Mouse (Mus musculus): ENCODE data around the gene Lrrc4c. TPM values are rescaled to one million over a fixed set of nuclear protein-coding genes. Genes with fewer than 3 reads are reported as not detected.

The Lrrc4c gene
- total and polyA plus RNA-seq, 2 experiments from 2014 or later = 51.8 to 66.4 TPM

DNA sequence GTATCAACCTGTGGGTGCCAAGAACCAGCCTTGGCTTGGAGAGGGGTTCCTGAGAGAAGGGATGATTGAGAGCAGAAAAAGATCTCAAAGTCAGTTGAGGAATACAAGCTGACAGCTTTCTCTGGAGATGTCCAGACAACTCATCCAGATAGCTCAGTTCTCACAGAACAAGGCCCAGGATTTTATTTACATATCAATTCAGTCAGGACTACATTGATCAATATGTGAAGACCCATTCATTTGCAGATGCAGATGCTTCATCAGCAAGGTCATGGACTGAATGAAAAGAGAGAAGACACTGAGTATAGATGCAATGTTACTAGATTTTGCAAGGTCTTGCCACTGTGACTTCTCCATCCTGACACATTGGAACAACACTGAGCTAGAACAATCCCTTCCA, 457.4 kb downstream of the Lrrc4c start:
- H3K4me3 ChIP-seq (ENCODE audit: low read depth, low read length) = no peak overlapping the region
- H3K9me3 ChIP-seq (ENCODE audit: low read length) = no peaks in the 10 kb centered on the region
- no peaks in the 10 kb centered on the region for H3K4me1 ChIP-seq (ENCODE audit: insufficient read depth, low read length)
- H3K4me2 ChIP-seq (ENCODE audit: low read depth, low read length, poor library complexity, severe bottlenecking) = no peak overlapping the region
- no peak for TF ChIP-seq CTCF (IDR thresholded peaks at IDR 0.05)
- no peak overlapping the region for H3K27ac ChIP-seq (ENCODE audit: low read depth, low read length)
- no peaks in the 10 kb centered on the region for H3K36me3 ChIP-seq (ENCODE audit: insufficient read depth, low read length)
- no peak overlapping the region for H3K9ac ChIP-seq (replicated peaks; ENCODE audit: low read length, poor library complexity, severe bottlenecking)
- no peaks in the 10 kb centered on the region for H3K27me3 ChIP-seq (ENCODE audit: insufficient read depth, low read length)
- ATAC-seq (ENCODE audit: low FRiP score) (no peak), DNase-seq (ENCODE audit: low spot score) (no peak)

DNA sequence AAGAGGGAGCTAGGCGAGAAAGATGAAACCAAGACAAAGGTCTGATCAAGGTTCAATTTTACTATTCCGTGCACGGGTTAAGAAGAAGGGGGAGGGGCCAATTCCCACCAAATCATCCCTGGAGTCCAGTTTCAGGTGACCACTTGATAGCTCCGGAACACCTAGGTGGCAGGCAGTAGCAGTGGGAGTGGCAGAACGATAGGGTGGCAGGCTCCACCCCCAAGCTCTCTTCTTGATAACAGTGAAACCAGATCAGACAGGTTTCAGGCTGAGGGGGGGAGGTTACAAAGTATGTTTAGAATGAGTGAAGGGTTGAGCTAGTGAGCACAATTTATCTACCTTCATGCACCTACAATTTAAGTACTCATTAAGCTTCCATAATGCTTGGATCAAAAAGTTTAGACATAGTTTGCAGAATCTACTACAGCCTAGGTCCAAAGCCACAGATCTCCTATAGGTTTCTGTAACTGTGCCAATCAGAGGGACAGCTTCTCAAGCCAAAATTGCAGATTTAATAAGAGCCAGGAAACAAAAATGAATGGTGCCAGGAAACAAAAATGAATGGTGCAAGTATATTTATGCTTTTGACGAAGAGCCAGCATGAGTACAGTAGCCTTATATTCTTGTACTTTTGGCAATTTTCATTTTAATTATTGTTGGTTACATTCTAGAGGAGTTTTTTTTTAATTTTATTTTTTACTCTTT, 478.9 kb downstream of the Lrrc4c start:
- Histone ChIP-seq H3K27me3 (ENCODE audit: insufficient read depth, low read length) (no peaks in the 10 kb centered on the region), H3K9ac (replicated peaks; ENCODE audit: low read length, poor library complexity, severe bottlenecking) (no peak overlapping the region), H3K27ac (ENCODE audit: low read depth, low read length) (no peak overlapping the region), H3K4me2 (ENCODE audit: low read depth, low read length, poor library complexity, severe bottlenecking) (no peak overlapping the region), H3K4me1 (ENCODE audit: insufficient read depth, low read length) (no peaks in the 10 kb centered on the region), H3K36me3 (ENCODE audit: insufficient read depth, low read length) (no peaks in the 10 kb centered on the region), H3K4me3 (ENCODE audit: low read depth, low read length) (no peak overlapping the region), H3K9me3 (ENCODE audit: low read length) (no peaks in the 10 kb centered on the region)
- TF ChIP-seq CTCF (IDR thresholded peaks at IDR 0.05) = no peak
- DNase-seq (ENCODE audit: low spot score) = no peak
- no peak for ATAC-seq (ENCODE audit: low FRiP score)
- 45% methylated on average over 6 of the region's 6 CpGs for WGBS

DNA sequence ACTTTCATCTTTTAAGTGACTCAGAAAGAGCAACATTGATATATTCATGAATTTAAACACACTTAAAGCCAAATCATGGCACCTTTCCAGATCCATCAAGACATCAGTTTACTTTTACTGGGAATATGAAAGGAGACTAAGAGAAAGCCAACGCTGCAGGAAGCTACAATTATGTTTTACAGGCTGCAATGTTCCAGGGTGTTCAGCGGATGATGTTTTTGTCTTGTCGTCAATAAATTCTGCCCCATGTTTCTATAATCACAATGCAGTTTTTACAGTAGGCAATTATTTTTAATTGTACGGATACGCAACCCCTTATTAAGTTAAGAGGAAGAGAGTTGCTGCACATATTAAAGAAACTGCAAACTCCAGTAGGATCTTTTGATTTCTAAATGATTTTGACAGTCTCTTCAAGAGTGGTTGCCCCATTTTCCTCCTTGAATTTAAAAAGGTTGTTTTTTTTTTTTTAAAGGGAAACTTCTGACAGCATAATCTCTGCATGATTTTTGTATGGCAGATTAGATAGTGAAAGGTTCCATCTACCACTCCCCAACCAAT, 532.9 kb downstream of the Lrrc4c start:
- H3K9me3 ChIP-seq (ENCODE audit: low read length) = no peaks in the 10 kb centered on the region
- no peak overlapping the region for H3K27ac ChIP-seq (ENCODE audit: low read depth, low read length)
- no peak for DNase-seq (ENCODE audit: low spot score)
- WGBS = 79% methylated on average over 5 of the region's 5 CpGs
- no peak overlapping the region for H3K4me3 ChIP-seq (ENCODE audit: low read depth, low read length)
- no peaks in the 10 kb centered on the region for H3K27me3 ChIP-seq (ENCODE audit: insufficient read depth, low read length)
- no peaks in the 10 kb centered on the region for H3K4me1 ChIP-seq (ENCODE audit: insufficient read depth, low read length)
- H3K4me2 ChIP-seq (ENCODE audit: low read depth, low read length, poor library complexity, severe bottlenecking) = no peak overlapping the region
- no peak overlapping the region for H3K9ac ChIP-seq (replicated peaks; ENCODE audit: low read length, poor library complexity, severe bottlenecking)
- no peak for ATAC-seq (ENCODE audit: low FRiP score)
- no peaks in the 10 kb centered on the region for H3K36me3 ChIP-seq (ENCODE audit: insufficient read depth, low read length)
- TF ChIP-seq CTCF (IDR thresholded peaks at IDR 0.05) = no peak

DNA sequence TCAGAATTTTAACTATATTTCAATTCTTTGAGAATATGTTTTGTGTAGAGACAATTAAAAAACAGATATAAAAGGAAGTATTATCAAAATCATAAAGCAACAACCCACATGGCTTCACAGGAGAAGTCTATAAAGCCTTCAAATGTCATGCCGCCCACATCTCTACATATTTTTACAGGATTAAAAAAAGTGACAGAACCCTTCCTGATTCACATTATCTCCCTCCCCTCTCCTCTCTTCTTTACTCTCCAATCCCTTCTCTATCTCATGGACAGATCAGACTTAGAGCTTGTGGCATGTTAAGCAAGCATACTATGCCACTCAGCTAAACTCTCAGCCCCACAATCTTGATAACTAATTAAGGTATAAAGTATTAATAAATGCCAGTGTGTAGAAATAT, 535.8 kb downstream of the Lrrc4c start:
- Histone ChIP-seq H3K27me3 (ENCODE audit: insufficient read depth, low read length) (no peaks in the 10 kb centered on the region), H3K9ac (replicated peaks; ENCODE audit: low read length, poor library complexity, severe bottlenecking) (no peak overlapping the region), H3K4me3 (ENCODE audit: low read depth, low read length) (no peak overlapping the region), H3K4me2 (ENCODE audit: low read depth, low read length, poor library complexity, severe bottlenecking) (no peak overlapping the region), H3K4me1 (ENCODE audit: insufficient read depth, low read length) (no peaks in the 10 kb centered on the region), H3K27ac (ENCODE audit: low read depth, low read length) (no peak overlapping the region), H3K36me3 (ENCODE audit: insufficient read depth, low read length) (no peaks in the 10 kb centered on the region), H3K9me3 (ENCODE audit: low read length) (no peaks in the 10 kb centered on the region)
- 95% methylated on average over 1 of the region's 1 CpGs for WGBS
- TF ChIP-seq CTCF (IDR thresholded peaks at IDR 0.05) = no peak
- no peak for DNase-seq (ENCODE audit: low spot score)
- ATAC-seq (ENCODE audit: low FRiP score) = no peak

DNA sequence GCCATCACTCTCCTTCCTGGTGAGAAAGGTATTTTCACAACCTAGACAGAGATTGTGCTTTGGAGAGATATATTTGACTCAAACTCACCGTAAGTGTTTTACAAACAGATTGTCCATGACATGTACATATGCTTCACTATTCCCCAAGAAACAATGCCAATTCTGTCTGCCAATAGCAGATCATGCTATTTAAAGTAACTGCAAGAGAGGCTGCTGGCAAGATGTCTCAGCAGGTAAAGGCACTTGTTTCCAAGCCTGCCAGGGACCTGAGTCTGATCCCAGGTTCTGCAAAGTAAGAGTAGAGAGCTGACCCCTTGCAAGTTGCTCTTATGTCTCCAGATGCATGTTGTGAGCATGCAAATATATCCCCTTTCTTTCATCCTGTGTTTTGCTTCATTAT, 558.1 kb downstream of the Lrrc4c start:
- Histone ChIP-seq H3K4me2 (ENCODE audit: low read depth, low read length, poor library complexity, severe bottlenecking) (no peak overlapping the region), H3K27ac (ENCODE audit: low read depth, low read length) (no peak overlapping the region)
- peak; percentile 12 for DNase-seq (ENCODE audit: low spot score)

DNA sequence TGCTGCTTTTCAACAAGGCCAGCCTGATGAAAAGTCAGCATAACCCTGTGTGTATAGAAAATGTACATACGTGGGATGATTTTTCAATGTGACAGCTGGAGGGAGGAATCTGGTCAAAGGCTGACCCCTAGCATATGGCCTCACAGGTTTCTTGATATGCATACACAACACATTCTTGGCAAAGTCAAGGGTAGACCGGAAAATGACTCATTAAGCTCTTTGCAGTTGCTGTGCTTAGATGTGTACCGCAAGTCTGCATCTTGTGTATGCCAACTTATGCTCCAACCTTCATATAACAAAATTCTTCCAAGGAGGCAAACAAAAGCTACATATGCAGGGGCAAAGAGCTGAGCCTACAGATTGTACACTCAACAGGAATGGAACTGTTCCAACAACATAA, 631.6 kb downstream of the Lrrc4c start:
- ATAC-seq (ENCODE audit: low FRiP score) (no peak), DNase-seq (ENCODE audit: low spot score) (peak; percentile 12)
- 86% methylated on average over 3 of the region's 3 CpGs for WGBS

More for the DNA sequence above, 558.1 kb downstream of the Lrrc4c start:
- Histone ChIP-seq H3K4me1 (ENCODE audit: insufficient read depth, low read length) (no peaks in the 10 kb centered on the region), H3K9me3 (ENCODE audit: low read length) (no peaks in the 10 kb centered on the region), H3K36me3 (ENCODE audit: insufficient read depth, low read length) (no peaks in the 10 kb centered on the region), H3K9ac (replicated peaks; ENCODE audit: low read length, poor library complexity, severe bottlenecking) (no peak overlapping the region), H3K27me3 (ENCODE audit: insufficient read depth, low read length) (no peaks in the 10 kb centered on the region), H3K4me3 (ENCODE audit: low read depth, low read length) (no peak overlapping the region)
- ATAC-seq (ENCODE audit: low FRiP score) = no peak
- WGBS = 92% methylated on average over 1 of the region's 1 CpGs
- TF ChIP-seq CTCF (IDR thresholded peaks at IDR 0.05) = no peak

More for the DNA sequence above, 631.6 kb downstream of the Lrrc4c start:
- H3K4me2 ChIP-seq (ENCODE audit: low read depth, low read length, poor library complexity, severe bottlenecking) = no peak overlapping the region
- no peak overlapping the region for H3K27ac ChIP-seq (ENCODE audit: low read depth, low read length)
- H3K4me1 ChIP-seq (ENCODE audit: insufficient read depth, low read length) = no peaks in the 10 kb centered on the region
- no peak overlapping the region for H3K9ac ChIP-seq (replicated peaks; ENCODE audit: low read length, poor library complexity, severe bottlenecking)
- no peaks in the 10 kb centered on the region for H3K9me3 ChIP-seq (ENCODE audit: low read length)
- no peak overlapping the region for H3K4me3 ChIP-seq (ENCODE audit: low read depth, low read length)
- no peaks in the 10 kb centered on the region for H3K36me3 ChIP-seq (ENCODE audit: insufficient read depth, low read length)
- no peak for TF ChIP-seq CTCF (IDR thresholded peaks at IDR 0.05)
- H3K27me3 ChIP-seq (ENCODE audit: insufficient read depth, low read length) = no peaks in the 10 kb centered on the region
